Mouse (Mus musculus): Measurements from ENCODE around the gene Saa1.
"Not testable (repeated sequence)": the region's sequence is repeated elsewhere in the genome, so short reads cannot be mapped to it uniquely, and the experiment has no call there.

The Saa1 gene

GRCm38 (mm10) chr7:46742880-46743279 is at the start of gene Saa1:
Gene Saa1 (minus strand): TSS chr7:46742980.
- not testable (repeated sequence) for DNase-seq (ENCODE audit: low read depth)

- DNase-seq (ENCODE audit: low read depth) = no peak
Observed at GRCm38 (mm10) chr7:46789177-46789849, 46.5 kb upstream of the Saa1 start.

DNA sequence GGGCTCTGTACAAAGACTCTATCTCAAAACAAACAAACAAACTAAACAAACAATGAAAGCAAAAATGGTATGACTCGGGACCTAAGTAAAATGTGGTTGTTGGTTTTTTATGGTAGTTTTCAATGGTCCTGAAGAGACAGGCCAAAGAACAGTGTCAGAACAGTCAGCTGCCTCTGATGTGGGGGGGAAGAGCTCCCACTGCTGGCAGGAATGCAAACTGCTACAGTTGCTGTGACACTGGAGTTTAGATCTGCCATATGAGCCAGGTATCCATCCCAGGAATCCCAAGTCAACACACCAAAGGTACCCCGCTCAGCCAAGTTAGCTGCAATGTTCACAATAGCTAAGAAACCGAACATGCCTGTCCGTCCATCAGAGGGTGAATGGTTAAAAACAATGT is 27.9 kb upstream of the Saa1 start:
- DNase-seq (ENCODE audit: low read depth) = peak; percentile 66

DNA sequence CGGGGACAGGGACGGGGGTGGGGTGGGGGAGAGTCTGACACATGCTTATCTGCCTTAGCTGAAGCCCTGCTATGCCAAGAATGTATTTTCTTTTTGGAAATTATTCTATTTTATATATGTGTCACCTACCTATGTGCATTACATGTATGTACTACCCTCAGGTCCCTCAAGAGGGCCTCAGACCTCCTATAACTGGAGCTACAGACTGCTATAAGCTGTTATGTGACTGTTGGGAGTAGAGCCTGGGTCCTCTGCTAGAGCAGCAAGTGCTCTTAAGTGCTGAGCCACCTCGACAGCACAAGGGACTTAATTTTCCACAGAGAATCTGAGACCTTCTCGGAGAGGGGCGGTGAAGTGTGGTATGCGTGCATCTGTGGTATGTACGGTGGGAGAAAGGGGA is 25.7 kb upstream of the Saa1 start:
- DNase-seq (ENCODE audit: low read depth) = no peak

DNA sequence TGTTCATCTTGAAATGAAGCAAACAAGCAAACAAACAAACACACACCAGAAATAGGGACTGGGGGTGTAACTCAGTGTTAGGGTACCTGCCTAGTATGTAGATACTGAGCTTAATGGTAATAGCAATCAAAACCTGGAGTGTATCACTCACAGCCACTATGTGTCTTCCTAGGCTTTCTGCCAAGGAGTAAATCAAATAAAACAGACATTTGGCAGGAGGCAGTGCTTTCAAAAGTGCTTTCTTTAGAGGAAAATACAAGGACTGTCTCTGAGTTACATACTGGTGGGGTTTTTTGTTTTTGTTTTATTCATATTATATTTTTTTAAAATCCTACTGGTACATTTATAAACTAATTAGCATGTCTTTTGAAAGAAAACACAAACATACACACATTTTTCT is 24.6 kb upstream of the Saa1 start:
- DNase-seq (ENCODE audit: low read depth) = no peak

- DNase-seq (ENCODE audit: low read depth) = no peak
Observed at GRCm38 (mm10) chr7:46764672-46765071, 21.9 kb upstream of the Saa1 start.

DNA sequence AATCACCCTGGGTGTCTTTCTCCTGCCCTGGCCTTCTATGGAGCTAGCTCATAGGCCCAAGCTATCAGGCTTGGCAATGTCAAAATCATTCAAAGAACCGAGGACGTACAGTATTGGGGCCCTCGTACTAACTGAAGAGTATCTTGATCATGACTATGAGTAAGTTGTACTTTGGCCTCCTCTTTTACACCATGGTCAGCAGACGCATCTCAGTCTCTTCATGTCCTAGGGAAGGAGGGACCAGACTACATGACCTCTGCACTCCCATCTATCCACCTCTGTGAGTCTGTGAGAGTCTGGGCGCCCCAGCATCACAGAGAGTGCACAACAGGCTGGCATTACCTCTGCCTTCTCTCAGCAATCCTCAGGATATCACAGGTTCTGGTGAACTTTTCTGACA is 19.8 kb upstream of the Saa1 start:
- DNase-seq (ENCODE audit: low read depth) = no peak

DNA sequence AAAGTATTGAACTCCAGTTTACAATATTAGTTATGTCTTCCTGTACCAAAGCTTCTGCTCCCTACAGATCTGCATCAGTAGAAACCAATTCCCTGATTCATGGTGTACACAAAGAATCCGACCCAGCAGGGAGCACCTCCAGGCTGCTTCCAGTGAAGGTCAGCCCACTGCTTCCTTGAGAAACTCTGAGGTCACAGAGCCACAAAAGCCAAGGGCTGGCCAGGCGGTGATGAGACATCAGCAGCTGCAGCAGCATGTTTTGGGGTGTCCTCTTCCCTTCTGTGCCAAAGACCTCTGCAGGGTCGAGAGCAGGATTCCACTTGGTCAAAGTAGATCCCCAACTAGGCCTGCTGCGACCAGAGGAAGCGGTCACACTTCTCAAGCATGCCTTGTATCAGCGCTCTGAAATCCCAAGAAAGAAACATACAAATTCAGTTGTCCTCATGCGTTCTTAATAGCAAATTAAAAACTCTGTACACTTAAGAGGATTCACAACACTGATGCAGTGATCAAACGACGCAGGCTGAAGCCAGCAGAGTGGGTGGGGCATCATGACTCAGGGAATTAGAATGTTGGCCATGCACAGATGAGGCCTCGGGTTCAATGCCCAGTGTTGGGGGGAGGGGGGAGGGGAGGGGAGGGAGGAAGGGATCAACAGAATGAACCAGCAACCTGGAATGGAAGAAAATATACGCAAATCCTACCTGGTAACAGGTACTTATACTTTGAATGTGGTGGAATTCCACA is 18.4 kb upstream of the Saa1 start:
- peak; percentile 12 for DNase-seq (ENCODE audit: low read depth)

GRCm38 (mm10) chr7:46751490-46751889 is 8.7 kb upstream of the Saa1 start, which contains the start of gene Saa2:
Gene Saa2 (plus strand): TSS chr7:46751790.
- no peak for DNase-seq (ENCODE audit: low read depth)

DNA sequence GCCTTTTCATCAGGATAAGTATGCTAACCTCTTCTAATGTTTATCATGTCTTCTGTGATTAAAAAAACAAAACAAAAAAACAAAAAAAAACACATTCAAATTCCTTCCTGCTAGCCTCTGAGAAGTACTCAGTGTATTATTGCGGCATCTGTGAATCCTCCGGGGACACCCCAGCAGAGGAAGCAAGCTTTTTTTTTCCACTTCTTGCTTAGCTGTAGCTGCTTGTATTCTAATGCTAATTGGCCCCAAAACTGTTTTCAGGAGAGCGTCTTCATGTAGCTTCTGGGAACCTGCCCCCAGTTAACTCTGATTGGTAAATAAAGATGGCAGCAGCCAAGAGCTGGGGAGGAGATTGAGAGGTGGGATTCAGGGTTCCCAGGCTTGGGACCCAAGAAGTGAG is 5.7 kb upstream of the Saa1 start:
- DNase-seq (ENCODE audit: low read depth) = no peak

DNA sequence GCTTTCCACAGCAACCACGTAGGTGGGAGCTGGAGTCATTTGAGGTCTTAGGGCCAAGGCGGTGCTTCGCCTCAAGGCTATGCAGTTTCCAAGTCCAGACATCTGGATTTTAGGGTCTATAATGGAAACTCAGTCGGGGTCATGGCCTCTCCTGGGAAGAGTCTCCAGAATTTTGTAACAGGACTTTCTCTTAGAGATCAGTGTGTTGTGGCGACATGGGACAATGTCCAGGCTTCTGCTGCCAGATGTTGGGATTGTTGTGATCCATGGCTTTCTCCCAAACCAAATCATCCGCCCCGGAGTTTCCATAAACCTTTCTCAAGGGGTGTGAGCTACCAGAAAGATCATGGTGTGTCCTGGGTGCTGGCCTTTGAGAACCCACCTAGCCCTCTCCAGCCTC is 3.6 kb upstream of the Saa1 start:
- no peak for DNase-seq (ENCODE audit: low read depth)

DNA sequence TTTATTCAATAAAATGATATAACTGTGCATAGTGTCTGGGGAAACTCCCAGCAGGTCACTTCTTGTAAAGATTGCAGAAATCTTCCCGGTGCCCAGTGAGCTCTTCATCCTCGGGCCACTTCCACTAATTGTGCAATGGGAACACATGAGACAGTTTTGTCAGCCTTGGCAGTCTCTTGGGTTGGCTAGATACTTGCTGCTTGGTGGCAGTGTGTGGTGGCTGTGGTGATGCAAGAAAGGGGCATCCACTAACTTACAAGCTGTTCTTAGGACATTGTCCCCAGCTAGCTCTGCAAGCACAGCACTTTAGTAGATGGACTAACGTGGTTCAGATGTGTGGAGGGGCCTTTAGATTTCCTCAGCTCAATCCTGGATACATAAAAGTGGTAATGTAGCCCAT is 3.0 kb upstream of the Saa1 start:
- DNase-seq (ENCODE audit: low read depth) = peak; percentile 63

GRCm38 (mm10) chr7:46740041-46740440 is 2.7 kb downstream of the Saa1 start:
- DNase-seq (ENCODE audit: low read depth) = not testable (repeated sequence)

GRCm38 (mm10) chr7:46738561-46739460 is 4.0 kb downstream of the Saa1 start:
- no peak for DNase-seq (ENCODE audit: low read depth)

GRCm38 (mm10) chr7:46734983-46735382 is 7.8 kb downstream of the Saa1 start:
- DNase-seq (ENCODE audit: low read depth) = no peak

GRCm38 (mm10) chr7:46732458-46732857 is 10.3 kb downstream of the Saa1 start, which contains the start of gene Saa4:
Gene Saa4 (minus strand): TSS chr7:46732603.
- no peak for DNase-seq (ENCODE audit: low read depth)

DNA sequence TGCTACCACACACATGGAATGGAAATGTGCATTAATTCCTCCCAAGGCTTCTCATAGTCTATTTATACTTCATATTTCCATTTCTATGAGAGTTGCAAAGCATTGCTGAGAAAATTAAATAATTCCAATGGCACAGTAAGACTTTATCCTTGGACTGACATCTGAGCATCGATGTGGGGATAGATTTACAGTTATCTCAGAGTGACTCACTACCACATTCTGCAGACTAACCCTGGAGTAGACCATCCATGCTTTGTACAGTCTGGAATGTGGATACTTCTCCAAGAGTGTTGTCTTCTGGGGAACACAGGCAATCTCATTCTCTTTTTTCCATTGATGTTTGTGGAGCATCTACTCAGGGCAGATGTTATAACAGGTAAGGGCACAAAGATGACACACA is 15.2 kb downstream of the Saa1 start:
- DNase-seq (ENCODE audit: low read depth) = no peak

GRCm38 (mm10) chr7:46724396-46724795 is 18.4 kb downstream of the Saa1 start:
- no peak for DNase-seq (ENCODE audit: low read depth)

- no peak for DNase-seq (ENCODE audit: low read depth)
Observed at GRCm38 (mm10) chr7:46723849-46724248, 18.9 kb downstream of the Saa1 start.

DNA sequence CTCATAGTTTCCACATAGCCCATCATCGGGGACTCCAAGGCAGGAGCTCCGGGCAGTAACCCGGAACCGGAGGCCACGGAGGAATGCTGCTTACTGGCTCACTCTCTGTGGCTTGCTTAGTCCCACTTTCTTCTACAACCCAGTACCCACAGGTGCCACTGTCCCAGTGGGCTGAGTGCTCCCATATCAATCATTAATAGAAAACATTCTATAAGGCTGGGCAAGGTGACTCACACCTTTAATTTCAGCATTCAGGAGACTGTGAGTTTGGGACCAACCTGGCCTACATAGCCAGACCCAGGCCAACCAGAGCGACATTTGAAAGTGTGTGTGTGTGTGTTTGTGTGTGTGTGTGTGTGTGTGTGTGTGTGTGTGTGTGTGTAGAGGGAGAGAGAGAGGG is 19.4 kb downstream of the Saa1 start:
- DNase-seq (ENCODE audit: low read depth) = no peak

DNA sequence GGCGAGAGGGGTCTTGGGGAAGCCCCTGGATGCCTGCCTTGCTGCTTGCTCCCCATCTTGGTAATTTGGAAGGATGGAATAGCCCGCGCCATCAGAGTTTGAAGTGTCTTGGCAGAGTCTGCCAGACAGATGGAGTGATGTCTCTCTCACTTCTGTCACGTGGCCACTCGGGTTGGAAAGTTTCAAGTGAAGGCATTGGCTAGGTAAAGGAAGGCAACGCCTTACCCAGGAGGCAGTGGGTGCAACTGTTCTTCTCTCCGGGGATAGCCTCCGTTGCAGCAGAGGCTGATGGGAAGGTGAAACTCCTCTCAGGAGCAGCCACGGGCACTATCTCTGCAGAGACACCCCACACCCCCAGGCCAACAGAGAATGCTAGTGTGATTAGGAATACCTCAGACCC is 22.3 kb downstream of the Saa1 start:
- DNase-seq (ENCODE audit: low read depth) = no peak

DNA sequence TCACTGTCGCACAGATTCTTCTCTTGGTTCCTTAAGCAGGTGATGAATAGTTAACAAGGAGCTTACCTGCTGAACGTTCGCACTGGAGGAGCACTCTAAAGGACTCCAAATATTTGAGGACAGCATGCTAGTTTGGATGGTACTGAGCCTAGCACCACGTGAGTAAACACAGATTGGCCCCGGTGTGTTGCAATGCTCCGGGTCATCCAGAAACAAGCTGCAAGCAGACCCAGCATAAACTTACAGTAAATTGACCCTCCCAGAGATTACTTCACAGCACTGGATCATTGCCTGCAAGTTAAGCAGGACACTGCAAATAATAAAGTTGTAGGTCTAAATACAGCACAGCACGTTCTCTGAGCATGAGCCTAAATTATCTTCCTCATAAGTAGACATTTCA is 23.3 kb downstream of the Saa1 start:
- peak; percentile 25 for DNase-seq (ENCODE audit: low read depth)

Measured in 416B (cell line).